Mouse (Mus musculus) gastrocnemius, postnatal 25 days (tissue): ENCODE results near the gene Rundc3a. TPM values are rescaled to one million over a fixed set of nuclear protein-coding genes. Genes with fewer than 3 reads are reported as not detected.
A peak's percentile ranks its signal among the peaks of the same experiment; 100 is the strongest.
"Not testable (repeated sequence)": the region's sequence is repeated elsewhere in the genome, so short reads cannot be mapped to it uniquely, and the experiment has no call there.

Experiments
- DNase-seq: peaks from one replicate; pipeline ENCODE4 v3.0.0; 2022
- total RNA-seq, 2 experiments: library from RNA; stranded (reverse); gene quantifications; 1 replicate in 1 of 2; 2 replicates in 1 of 2; pipeline ENCODE4 v1.2.3; 2021

Gene Rundc3a
- total RNA-seq, 2 experiments from 2014 or later, result 0.35 TPM; not detected in 1

DNA sequence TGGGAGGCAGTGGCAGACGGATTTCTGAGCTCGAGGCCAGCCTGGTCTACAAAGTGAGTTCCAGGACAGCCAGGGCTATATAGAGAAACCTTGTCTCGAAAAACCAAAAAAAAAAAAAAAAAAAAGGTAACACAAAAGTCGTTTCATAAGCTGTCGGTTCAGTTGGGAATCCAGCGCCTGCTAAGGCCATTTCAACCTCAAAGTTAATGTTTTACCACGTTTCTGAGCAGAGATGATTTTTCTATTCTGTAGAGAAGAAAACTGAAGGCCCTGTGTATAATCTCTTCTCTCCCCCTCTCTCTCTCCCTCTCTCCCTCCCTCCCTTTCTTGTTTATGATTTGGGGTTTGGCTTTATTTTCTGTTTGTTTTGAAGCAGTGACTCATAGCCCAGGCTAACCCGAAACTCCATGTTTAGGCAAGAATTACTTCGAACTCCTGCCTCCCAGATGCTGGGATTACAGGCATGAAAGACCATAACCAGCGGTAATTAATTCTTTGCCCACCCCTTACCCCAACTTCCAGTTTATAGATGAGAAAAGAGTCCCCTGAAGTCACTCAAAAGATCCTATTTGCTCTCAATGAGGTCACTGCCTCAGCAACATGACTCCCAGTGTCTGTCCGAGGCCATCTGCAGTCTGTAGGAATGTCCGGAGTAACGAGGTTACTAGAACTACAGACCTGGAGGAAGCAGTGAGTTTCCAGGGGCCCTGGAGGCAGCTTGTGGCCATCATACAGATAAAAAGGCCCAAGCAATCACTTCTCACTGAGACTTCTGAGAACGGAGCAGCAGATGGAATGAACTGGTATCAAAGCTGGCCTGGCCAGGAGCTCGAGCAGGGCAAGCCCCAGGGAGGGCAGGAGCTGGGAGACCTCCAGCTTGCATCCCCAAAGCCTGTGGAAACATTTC is 15.9 kb downstream of the Rundc3a start:
- no peak for DNase-seq

GRCm38 (mm10) chr11:102409795-102410330 is 16.7 kb downstream of the Rundc3a start:
- no peak for DNase-seq

- not testable (repeated sequence) for DNase-seq
These were observed 17.1 kb downstream of the Rundc3a start for GRCm38 (mm10) chr11:102410345-102410744.

DNA sequence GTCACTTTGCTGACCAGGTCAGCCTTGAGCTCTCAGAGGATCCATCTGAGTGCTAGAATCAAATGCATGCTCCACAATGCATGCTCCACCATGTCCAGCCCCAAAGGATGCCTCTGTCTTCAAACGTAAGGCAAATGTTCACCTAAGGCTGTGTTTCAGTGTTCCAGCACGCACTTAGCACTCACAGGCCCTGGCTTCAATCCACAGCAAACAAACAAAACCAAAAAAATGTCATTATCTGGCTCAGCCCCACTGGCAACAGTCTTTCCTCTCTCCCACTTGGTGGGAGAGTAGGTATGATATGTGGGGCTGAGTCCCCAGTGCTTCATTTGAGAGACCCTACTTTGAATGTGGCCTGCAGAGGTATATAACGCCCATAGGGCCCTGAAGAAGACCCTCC is 17.9 kb downstream of the Rundc3a start:
- DNase-seq, result no peak

DNA sequence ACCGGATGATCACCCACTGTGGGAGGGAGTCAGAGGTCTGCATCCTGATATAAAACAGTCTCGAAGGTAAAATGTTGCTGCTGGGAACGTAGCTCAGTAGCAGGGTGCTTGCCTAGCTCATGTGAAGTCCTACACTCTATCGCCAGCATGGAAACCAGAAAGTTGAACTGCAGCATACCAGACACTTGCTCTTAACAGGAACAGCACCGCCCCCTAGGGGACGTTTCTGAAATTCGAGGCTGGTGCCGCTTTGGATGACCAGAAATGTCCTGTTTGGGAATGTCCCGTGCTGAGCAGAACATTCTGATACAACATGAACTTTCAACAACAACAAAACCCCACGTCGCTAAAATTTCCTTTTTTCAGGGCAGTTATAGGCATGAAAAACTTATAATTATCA is 18.5 kb downstream of the Rundc3a start:
- DNase-seq, result peak; percentile 79

DNA sequence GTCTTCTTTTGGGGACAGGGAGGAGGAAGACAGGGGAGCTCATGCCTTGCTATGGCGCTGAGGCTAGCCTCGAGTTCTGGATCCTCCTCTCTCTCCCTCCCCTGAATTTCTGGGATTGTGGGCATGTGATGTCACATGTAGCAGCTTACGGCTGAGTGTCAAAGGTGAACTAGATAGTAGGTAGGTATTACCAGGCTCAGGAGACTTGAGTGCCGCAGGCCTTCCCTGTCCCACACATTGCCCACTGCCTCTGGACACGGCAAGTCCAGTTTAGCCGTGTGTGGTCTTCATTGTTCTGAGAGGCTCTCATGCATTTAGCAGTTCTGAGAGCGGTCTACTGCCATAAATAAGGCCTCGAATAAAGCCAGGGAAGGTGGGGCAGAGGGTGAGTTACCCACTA is 19.9 kb downstream of the Rundc3a start:
- DNase-seq, result no peak

DNA sequence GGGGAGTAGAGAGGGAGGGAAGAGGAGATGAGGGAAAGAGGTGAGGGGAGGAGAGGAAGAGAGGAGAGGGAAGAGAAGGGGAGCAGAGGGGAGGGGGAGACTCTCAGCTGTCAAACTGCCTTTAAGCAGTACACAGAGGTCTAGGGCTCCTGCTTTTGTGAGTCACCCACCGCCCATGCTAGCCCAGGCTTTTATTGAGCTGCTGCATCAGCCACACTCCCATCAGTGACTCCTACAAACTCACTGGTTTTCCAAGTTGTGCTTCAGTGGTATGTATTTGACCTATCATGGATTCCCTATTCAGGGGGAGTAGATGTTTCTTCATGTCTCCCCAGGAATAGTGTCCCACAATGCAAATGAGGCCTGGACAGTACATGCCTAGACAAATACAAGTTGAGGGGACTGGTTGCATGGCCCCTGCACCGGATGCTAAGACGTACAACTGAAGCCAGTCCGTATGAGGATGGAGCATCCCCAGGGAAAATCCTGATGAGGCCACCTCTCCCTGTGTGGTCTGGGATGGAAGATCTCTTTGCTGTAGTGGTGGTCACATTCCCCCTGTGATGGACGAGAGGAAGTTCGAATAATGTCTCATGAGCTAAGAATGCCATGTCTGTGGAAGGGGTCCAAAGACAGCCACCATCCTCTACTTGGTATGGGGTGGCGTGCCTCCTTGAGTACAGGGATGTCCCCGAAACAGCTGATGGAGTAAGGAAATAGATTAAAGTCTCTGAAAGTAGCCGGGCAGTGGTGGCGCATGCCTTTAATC is 22.0 kb downstream of the Rundc3a start:
- DNase-seq, result no peak

GRCm38 (mm10) chr11:102417160-102417559 is 24.0 kb downstream of the Rundc3a start:
- DNase-seq, result no peak

DNA sequence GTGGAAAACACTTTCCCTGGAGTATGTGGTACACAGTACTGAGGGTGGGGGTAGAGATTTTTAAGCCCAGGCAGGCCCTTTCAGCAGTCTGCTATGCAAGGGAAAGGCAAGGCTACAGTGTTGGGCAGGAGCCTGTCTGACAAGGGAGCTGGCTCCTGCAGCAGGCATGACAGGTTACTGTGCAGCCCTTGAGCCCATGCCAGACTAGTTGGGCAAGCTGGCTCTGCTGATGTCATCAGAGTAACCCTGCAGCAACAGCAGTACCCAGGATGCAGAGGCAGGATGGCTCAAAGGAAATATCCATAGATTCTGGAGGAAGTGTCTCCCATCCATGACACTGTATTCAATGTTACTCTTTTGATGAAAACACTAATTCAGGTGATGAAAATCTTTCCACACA is 25.7 kb downstream of the Rundc3a start:
- no peak for DNase-seq

- DNase-seq, result no peak
These were observed 28.4 kb downstream of the Rundc3a start for GRCm38 (mm10) chr11:102421559-102421958.

DNA sequence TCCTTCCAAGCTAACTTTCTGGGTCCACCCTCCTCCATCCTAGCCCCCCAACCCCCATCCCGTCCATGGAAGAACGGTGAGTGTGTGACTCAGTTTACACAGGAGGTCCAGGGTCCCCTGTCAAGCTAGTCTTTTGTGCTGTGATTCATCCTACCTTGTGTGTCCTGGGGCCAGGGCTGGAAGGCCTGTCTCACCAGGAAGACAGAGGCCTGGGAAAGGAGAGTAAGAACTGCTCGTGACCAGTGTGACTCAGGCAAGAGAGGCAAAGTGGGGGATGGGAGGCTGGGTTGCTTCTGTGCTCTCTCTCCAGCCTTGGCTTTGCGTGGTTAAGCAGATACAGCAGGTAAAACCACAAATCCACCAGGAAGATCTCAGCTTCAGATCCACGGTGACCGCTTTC is 31.5 kb downstream of the Rundc3a start:
- DNase-seq, result no peak

DNA sequence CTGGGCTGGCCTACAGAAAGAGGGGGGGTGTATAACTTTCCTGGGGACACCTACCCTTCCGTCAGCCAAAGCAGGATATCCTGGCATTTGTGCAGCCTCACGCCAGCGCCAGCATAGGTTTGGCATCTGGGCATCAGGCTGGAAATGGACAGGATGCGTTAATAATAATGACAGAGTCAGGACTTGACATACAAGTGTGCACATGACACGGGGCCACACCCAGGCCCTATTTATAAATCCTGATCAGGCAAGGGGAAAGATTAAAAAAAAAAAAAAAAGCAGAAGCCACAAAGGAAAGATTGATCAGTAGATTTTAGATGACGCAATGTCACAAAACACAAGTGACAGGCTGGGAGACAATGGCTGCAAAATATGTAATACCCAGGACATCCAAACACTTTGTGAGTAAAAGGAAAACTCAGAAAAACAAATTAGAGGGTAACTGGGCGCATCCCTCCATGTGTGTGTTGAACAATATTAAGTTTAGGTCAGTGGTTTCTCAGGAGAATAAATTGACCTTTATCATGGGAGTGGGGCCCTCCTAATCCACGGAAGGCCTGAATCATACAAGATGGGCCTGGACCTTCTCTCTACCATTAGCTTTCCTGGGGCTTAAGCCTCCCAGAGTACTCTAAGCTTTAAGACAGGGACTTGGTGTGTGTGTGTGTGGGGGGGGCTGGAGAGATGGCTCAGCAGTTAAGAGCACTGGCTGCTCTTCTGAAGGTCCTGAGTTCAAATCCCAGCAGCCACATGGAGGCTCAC is 32.5 kb downstream of the Rundc3a start:
- DNase-seq, result no peak

DNA sequence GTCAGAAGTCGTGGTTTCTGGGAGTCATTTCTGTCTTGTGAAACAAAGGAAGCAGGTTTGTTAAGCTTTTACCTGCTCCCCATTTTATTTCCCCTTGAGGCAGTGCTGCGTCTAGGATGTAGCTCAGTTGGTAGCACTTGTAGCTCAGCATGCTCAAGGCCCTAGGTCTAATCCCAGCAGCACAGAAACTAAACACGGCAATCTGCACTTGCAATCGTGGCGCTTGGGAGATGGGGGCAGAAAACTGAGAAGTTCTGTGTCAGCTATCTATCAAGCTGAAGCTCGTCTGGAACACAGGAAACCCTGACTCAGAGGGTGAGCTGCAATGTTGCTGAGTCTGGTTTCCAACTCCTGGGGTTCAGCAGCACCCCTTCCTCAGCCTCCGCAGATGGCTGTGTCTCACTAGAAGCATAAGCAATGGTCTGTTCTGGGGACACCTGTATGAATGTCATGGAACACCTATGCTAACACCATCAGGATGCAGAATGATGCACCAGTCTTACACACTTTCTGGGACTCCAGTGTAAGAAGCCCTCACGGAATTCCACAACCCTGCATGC is 35.9 kb downstream of the Rundc3a start:
- no peak for DNase-seq

- no peak for DNase-seq
These were observed 36.3 kb downstream of the Rundc3a start for GRCm38 (mm10) chr11:102429551-102429950.

DNA sequence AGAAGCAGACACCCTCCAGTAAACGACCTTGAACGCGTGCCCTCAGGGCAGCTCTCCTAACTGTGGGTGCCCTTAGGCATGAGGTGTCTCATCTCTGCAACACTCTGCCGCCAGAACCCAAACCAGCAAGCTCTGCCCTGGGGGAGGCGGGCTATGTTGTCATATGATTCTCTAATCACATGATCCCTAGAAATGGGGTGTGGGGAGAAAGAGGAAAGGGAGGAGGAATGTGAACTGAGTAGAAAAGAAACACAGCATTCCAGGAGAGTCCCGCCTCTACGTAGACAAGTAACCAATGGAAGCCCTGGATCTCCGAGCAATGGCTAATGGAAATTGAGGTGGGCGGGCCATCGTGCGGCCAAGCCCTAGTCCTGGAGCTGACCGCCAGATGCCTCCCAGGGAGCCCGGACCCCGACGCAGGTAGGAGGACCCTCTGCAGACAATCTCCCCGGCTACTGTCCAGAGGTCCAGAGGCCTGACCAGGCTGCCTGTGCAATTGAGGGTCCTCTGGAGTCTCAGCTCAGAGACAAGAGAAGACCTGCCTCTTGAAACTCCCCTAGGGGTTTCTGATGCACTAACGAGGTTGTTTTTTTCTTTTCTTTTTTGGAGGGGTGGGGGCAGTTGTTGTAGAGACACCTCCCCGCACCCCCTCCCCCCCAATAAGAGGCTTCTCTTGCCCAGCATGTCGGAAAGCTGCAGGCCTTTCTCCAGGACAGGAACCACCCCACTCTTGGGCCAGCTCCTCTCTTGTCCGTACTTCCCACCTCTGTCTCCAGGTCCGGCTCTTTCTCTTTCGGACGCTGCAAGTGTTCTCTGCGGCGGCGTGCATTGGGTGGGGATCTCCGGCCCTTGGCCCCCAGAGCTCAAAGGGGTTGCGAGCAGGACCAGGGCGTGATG is 37.2 kb downstream of the Rundc3a start, which contains the start of gene Grn:
Grn (plus strand) TSS at position 195 of the 897 bp plus-strand sequence.
- peak; percentile 90 for DNase-seq

DNA sequence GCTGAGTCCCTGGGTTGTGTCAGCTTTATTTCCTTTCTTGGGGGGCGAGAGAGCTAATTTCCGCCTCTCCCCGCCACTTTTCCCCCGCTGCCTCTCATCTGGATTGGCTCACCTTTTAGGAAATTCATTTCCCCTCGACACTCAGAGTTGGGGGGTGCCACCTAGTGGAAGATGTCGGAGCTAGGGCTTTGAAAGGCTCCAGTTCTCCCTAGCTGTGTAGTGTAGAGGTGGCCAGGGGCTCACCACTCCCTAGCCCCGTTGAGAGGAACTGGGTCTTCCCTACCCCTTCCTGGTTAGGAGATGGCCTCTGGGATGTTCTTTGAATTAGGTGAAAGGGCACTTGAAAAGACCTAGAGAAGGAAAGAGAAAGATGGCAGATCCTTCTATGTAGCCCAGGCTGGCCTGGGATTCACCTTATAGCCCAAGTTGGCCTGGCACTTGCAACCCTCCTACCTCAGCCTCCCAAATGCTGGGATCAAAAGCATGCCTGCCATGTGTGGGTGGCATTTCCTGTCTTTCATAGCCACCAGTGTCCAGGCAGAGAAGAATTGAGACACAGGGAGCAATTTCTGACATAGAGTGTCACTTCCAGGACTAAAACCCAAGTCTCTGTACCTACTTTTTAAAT is 37.9 kb downstream of the Rundc3a start:
- DNase-seq, result peak; percentile 69

DNA sequence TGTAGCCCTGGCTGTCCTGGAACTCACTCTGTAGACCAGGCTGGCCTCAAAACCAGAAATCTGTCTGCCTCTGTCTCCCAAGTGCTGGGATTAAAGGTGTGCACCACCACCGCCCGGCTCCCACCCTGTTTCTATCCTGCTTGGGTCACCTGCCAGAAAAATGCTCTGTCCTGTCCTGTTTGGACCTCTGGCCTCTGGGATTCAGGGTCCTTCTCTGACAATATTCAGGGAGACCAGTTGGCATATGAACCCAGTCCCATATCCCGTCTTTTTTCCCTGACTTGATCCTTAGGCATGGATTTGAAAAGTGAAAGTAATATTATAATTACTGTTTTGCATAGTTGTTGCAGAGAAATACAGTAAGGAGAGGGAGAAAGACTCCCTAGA is 38.5 kb downstream of the Rundc3a start:
- DNase-seq, result no peak

GRCm38 (mm10) chr11:102432115-102432843 is 39.1 kb downstream of the Rundc3a start:
- peak; percentile 24 for DNase-seq

DNA sequence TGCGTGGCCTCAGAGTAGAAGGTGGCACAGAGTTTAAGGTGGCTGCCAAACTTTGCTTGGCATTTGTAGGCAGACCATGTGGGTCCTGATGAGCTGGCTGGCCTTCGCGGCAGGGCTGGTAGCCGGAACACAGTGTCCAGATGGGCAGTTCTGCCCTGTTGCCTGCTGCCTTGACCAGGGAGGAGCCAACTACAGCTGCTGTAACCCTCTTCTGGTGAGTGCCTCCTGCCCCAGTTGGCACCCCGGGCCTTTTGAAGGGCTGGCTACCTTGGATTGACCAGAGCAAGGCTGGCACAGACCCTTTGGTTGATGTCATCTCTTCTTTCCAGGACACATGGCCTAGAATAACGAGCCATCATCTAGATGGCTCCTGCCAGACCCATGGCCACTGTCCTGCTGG is 39.7 kb downstream of the Rundc3a start:
- peak; percentile 92 for DNase-seq

- no peak for DNase-seq
These were observed 40.7 kb downstream of the Rundc3a start for GRCm38 (mm10) chr11:102433866-102434265.
